Mouse (Mus musculus): ENCODE measurements around the gene Angptl4. TPM values are rescaled to one million over a fixed set of nuclear protein-coding genes. Genes with fewer than 3 reads are reported as not detected.
A peak's percentile ranks its signal among the peaks of the same experiment; 100 is the strongest.

Gene Angptl4
- polyA plus RNA-seq, 1 experiment from 2014 or later, result 22.6 TPM

GRCm38 (mm10) chr17:33798306-33798705 lies 16.7 kb upstream of the Angptl4 start:
- Histone ChIP-seq H3K9ac (no peak overlapping the region), H3K4me3 (no peak overlapping the region), H3K4me2 (no peak overlapping the region), H3K9me3 (no peaks in the 10 kb centered on the region), H3K27me3 (replicated peaks) (no peaks in the 10 kb centered on the region), H3K27ac (no peak overlapping the region), H3K36me3 (replicated peaks) (no peaks in the 10 kb centered on the region), H3K4me1 (no peaks in the 10 kb centered on the region)
- no peak for ATAC-seq (replicated peaks)
- 59% methylated on average over 3 of the region's 3 CpGs for WGBS

GRCm38 (mm10) chr17:33788732-33789131 lies 7.1 kb upstream of the Angptl4 start:
- Histone ChIP-seq H3K4me1 (no peaks in the 10 kb centered on the region), H3K9ac (no peak overlapping the region), H3K36me3 (replicated peaks) (no peaks in the 10 kb centered on the region), H3K4me3 (no peak overlapping the region), H3K9me3 (no peaks in the 10 kb centered on the region), H3K27ac (no peak overlapping the region), H3K4me2 (no peak overlapping the region), H3K27me3 (replicated peaks) (no peaks in the 10 kb centered on the region)
- no peak for ATAC-seq (replicated peaks)
- WGBS, result 89% methylated on average over 4 of the region's 4 CpGs

GRCm38 (mm10) chr17:33786375-33786774 lies 4.7 kb upstream of the Angptl4 start:
- no peak for ATAC-seq (replicated peaks)
- Histone ChIP-seq H3K9ac (no peak overlapping the region), H3K27ac (no peak overlapping the region), H3K27me3 (replicated peaks) (0 out of 2 replicates have a peak, but pooled peaks cover 3% of the 10 kb centered on the region), H3K4me3 (no peak overlapping the region), H3K4me1 (peaks cover 8% of the 10 kb centered on the region), H3K4me2 (no peak overlapping the region), H3K9me3 (no peaks in the 10 kb centered on the region), H3K36me3 (replicated peaks) (no peaks in the 10 kb centered on the region)
- 85% methylated on average over 18 of the region's 18 CpGs for WGBS

GRCm38 (mm10) chr17:33784939-33785338 lies 3.3 kb upstream of the Angptl4 start:
- no peak for ATAC-seq (replicated peaks)
- Histone ChIP-seq H3K9ac (no peak overlapping the region), H3K4me1 (peaks cover 13% of the 10 kb centered on the region), H3K4me3 (no peak overlapping the region), H3K27ac (no peak overlapping the region), H3K36me3 (replicated peaks) (no peaks in the 10 kb centered on the region), H3K27me3 (replicated peaks) (0 out of 2 replicates have a peak, but pooled peaks cover 3% of the 10 kb centered on the region), H3K4me2 (no peak overlapping the region), H3K9me3 (no peaks in the 10 kb centered on the region)
- 85% methylated on average over 2 of the region's 2 CpGs for WGBS

- H3K4me2 ChIP-seq, result no peak overlapping the region
- 0 out of 2 replicates have a peak, but pooled peaks cover 3% of the 10 kb centered on the region for H3K27me3 ChIP-seq (replicated peaks)
- no peak overlapping the region for H3K9ac ChIP-seq
- H3K4me1 ChIP-seq, result peaks cover 13% of the 10 kb centered on the region
- H3K36me3 ChIP-seq (replicated peaks), result no peaks in the 10 kb centered on the region
- no peaks in the 10 kb centered on the region for H3K9me3 ChIP-seq
- H3K27ac ChIP-seq, result no peak overlapping the region
- ATAC-seq (replicated peaks), result no peak
- H3K4me3 ChIP-seq, result no peak overlapping the region
These were observed 1.8 kb upstream of the Angptl4 start for GRCm38 (mm10) chr17:33783408-33783807.

GRCm38 (mm10) chr17:33782067-33782466 lies 437 bp upstream of the Angptl4 start:
- WGBS, result 35% methylated on average over 4 of the region's 4 CpGs
- H3K36me3 ChIP-seq (replicated peaks), result no peaks in the 10 kb centered on the region
- no peak overlapping the region for H3K9ac ChIP-seq
- peak overlapping the region; percentile 82 for H3K4me2 ChIP-seq
- H3K4me1 ChIP-seq, result peaks cover 13% of the 10 kb centered on the region
- H3K4me3 ChIP-seq, result peak overlapping the region; percentile 46
- 0 out of 2 replicates have a peak, but pooled peaks cover 3% of the 10 kb centered on the region for H3K27me3 ChIP-seq (replicated peaks)
- H3K27ac ChIP-seq, result no peak overlapping the region; the same call in 1 of the 2 replicates
- no peaks in the 10 kb centered on the region for H3K9me3 ChIP-seq
- no peak for ATAC-seq (replicated peaks)

- Histone ChIP-seq H3K9me3 (no peaks in the 10 kb centered on the region), H3K4me2 (peak overlapping the region; percentile 82), H3K27me3 (replicated peaks) (0 out of 2 replicates have a peak, but pooled peaks cover 3% of the 10 kb centered on the region), H3K4me1 (peaks cover 13% of the 10 kb centered on the region), H3K9ac (no peak overlapping the region), H3K27ac (no peak overlapping the region), H3K36me3 (replicated peaks) (no peaks in the 10 kb centered on the region), H3K4me3 (peak overlapping the region; percentile 46; the same call in 1 of the 2 replicates)
- 85% methylated on average over 5 of the region's 5 CpGs for WGBS
- ATAC-seq (replicated peaks), result no peak
These were observed 1.2 kb downstream of the Angptl4 start for GRCm38 (mm10) chr17:33780431-33780830.

GRCm38 (mm10) chr17:33779967-33780295 lies 1.7 kb downstream of the Angptl4 start:
- Histone ChIP-seq H3K9me3 (no peaks in the 10 kb centered on the region), H3K27ac (no peak overlapping the region), H3K4me1 (peaks cover 13% of the 10 kb centered on the region), H3K36me3 (replicated peaks) (no peaks in the 10 kb centered on the region), H3K9ac (no peak overlapping the region), H3K4me3 (no peak overlapping the region), H3K27me3 (replicated peaks) (0 out of 2 replicates have a peak, but pooled peaks cover 3% of the 10 kb centered on the region), H3K4me2 (peak overlapping the region; percentile 82; the same call in 1 of the 2 replicates)
- 91% methylated on average over 5 of the region's 5 CpGs for WGBS
- ATAC-seq (replicated peaks), result no peak

GRCm38 (mm10) chr17:33779271-33779966 lies 2.2 kb downstream of the Angptl4 start:
- ATAC-seq (replicated peaks), result peak; percentile 65
- Histone ChIP-seq H3K9me3 (no peaks in the 10 kb centered on the region), H3K27ac (peak overlapping the region; percentile 53; the same call in 1 of the 2 replicates), H3K27me3 (replicated peaks) (0 out of 2 replicates have a peak, but pooled peaks cover 3% of the 10 kb centered on the region), H3K4me3 (no peak overlapping the region), H3K36me3 (replicated peaks) (no peaks in the 10 kb centered on the region), H3K4me1 (peaks cover 13% of the 10 kb centered on the region), H3K4me2 (peak overlapping the region; percentile 82; the same call in 1 of the 2 replicates), H3K9ac (no peak overlapping the region)
- WGBS, result 56% methylated on average over 9 of the region's 9 CpGs

- H3K9ac ChIP-seq, result no peak overlapping the region
- H3K9me3 ChIP-seq, result no peaks in the 10 kb centered on the region
- H3K4me3 ChIP-seq, result no peak overlapping the region
- no peaks in the 10 kb centered on the region for H3K27me3 ChIP-seq (replicated peaks)
- no peak for ATAC-seq (replicated peaks)
- no peak overlapping the region for H3K4me2 ChIP-seq
- 93% methylated on average over 4 of the region's 4 CpGs for WGBS
- no peaks in the 10 kb centered on the region for H3K4me1 ChIP-seq
- no peak overlapping the region for H3K27ac ChIP-seq
- no peaks in the 10 kb centered on the region for H3K36me3 ChIP-seq (replicated peaks)
These were observed 6.3 kb downstream of the Angptl4 start for GRCm38 (mm10) chr17:33775287-33775686.

- Histone ChIP-seq H3K9me3 (no peaks in the 10 kb centered on the region), H3K4me1 (no peaks in the 10 kb centered on the region), H3K27me3 (replicated peaks) (no peaks in the 10 kb centered on the region), H3K36me3 (replicated peaks) (no peaks in the 10 kb centered on the region), H3K9ac (no peak overlapping the region), H3K4me2 (no peak overlapping the region), H3K27ac (no peak overlapping the region), H3K4me3 (no peak overlapping the region)
- no peak for ATAC-seq (replicated peaks)
- 90% methylated on average over 8 of the region's 8 CpGs for WGBS
These were observed 7.0 kb downstream of the Angptl4 start for GRCm38 (mm10) chr17:33774573-33775155.

GRCm38 (mm10) chr17:33773871-33774572 lies 7.6 kb downstream of the Angptl4 start:
- no peak for ATAC-seq (replicated peaks)
- H3K9me3 ChIP-seq, result no peaks in the 10 kb centered on the region
- H3K9ac ChIP-seq, result no peak overlapping the region
- H3K4me3 ChIP-seq, result no peak overlapping the region
- 91% methylated on average over 6 of the region's 6 CpGs for WGBS
- no peaks in the 10 kb centered on the region for H3K36me3 ChIP-seq (replicated peaks)
- H3K27me3 ChIP-seq (replicated peaks), result no peaks in the 10 kb centered on the region
- no peaks in the 10 kb centered on the region for H3K4me1 ChIP-seq
- no peak overlapping the region for H3K27ac ChIP-seq
- H3K4me2 ChIP-seq, result no peak overlapping the region
